Mouse (Mus musculus): Measurements from ENCODE around the gene Dnaic2.

Gene Dnaic2

DNA sequence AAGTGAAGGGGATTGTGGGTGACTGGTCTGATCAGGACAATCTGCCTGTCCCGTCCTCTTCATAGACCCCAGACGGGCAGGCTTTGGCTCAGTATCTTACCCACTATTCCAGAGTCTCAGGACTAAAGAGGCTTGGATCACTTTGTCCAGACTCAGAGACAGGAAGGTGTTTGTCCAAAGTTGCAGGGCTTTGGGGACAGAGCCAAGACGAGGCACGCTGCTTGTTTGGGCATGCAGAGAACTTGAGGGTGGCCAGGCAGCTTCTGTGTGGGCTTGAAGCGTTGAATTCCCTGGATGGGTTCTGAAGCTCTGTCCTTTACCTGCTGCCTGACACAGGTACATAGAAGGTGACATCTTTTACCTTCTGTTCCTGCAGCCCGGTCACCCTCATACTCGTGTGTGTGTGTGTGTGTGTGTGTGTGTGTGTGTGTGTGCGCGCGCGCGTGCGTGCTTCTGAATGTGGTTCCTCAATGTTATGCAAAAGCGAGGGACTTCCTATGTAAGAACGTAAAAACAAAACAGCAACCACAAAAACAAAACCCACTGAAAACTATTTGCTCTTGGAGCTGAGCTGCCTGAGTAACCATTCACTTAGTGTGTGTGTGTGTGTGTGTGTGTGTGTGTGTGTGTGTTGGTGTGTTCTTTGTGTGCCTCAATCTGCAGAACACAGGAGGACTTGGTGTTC, 24.8 kb upstream of the Dnaic2 start:
- DNase-seq, result no peak

DNA sequence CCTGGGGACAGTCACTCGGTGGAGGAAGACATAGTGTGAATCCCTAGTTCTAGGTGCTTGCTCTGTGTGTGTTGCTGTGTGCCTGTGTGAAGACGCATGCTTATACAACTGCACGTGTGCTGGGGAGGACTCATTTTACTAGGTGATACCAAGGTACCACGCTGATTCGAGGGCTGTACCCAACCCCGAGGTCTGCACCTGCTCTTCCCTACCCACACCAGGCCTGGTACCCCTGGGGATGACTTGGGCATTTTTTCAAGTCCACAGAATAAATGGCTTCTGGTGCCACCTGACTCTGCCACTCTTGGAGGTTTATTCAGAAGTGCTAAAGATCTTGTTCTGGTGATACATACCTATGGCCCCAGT, 24.2 kb upstream of the Dnaic2 start:
- DNase-seq, result no peak

DNA sequence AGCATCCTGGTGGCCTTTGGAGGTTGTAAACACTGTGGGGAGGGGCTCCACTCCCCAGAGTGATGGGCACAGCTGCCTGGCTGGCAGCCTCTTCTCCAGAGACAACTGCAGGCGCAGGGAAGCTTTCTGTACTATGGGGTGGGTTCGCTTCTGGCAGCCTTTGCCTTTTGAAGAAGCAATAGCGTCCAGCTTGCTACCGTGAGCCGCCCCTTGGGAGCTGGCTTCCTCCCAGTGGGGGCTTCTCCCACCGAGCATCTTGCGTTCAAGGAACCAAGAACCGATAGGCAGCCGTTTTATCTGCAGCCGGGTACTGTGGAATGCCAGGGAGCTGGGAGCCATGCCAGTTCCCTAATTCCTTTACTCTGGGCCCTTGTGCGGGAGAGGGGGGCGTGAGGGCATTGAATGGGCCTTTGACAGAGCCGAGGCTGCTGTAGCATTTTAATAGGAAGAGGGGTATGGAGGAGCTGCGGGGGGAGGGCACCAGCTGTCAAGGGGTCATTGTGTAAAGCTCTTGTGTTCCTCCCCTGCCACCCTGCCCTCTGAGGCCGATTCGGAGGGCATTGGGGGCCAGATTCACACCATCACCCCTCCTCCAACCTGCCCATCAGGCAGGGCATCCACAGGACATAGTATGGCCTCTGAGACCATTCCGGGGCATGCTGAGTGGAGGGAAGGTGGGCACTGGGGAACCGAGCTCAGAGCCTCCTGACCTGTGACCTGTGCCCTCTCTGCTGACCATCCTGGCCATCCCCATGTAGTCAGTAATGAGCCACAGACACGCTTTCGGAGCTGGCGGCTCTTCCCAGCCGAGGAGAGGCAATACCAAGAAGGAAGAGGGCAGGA, 22.9 kb upstream of the Dnaic2 start:
- DNase-seq, result peak; percentile 40 to 64

DNA sequence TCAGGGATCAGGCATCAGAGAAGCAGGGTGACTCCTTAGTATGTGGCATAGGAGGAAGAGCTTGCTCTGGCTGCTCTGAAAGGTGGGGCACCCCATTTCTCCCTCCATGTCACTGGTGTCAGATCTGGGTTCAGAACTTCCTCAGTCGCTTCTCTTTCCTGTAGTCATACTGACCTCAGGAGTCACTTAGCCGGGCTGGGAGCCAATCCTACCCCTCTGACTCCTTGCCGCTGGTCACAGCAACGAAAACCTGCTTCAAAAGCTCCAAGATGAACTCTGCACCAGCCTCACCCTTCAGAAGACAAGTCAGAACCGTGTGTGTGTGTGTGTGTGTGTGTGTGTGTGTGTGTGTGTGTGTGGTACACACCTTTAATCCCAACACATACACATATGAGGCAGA, 20.9 kb upstream of the Dnaic2 start:
- DNase-seq, result no peak

DNA sequence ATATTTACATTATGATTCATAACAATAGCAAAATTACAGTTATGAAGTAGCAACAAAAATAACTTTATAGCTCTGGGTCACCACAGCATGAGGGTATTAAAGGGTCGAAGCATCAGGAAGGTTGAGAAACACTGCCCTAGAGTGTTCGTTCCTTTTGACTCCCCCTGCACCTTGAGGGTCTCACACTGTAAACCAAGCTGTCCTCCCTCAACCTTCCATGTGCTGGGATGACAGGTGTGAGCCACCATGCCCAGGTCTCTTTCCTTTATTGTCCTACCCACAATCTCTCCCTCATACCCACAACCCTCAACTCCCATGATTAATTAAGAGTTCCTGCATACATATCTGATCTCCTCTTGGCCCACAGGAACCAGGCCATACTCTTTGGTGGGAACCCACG, 15.8 kb upstream of the Dnaic2 start:
- DNase-seq, result no peak

DNA sequence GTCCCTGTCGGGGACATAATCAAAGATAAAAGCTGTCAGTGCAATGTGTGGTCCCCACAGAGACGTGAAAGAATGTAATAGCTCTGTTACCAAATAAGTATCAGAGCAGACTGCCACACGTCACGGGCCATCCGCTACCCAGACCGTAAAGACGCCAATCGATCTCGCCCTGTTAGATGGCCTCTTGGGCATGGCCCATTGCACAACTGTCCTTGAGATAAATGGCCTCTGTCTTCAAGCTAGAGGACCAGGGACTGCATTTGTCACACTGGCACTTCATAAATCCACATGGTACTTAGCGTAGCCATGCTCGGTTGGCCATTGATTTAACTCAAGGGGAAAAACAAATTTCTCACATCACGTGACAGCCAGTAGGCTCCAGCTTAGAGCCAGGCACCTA, 15.3 kb upstream of the Dnaic2 start:
- no peak for DNase-seq

DNA sequence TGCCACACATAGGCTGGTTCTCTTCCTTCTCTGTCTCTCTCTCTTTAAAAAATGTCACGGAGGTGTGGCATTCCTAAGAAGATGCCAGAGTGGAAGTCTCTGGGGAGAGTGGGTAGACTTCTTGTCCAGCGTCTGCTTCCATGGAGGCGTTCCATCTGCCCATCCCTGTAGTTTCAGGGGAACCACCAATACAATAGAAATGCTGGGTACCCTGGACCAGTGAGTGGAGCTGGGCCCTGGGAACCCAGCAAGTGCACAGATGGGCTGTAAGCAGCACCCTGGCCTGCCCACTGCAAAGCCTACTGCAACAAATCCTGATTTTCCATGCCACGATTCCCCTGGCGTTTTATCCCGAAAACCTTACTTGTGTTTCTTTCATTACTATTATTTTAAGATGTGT, 12.7 kb upstream of the Dnaic2 start:
- DNase-seq, result peak; percentile 35 to 55

DNA sequence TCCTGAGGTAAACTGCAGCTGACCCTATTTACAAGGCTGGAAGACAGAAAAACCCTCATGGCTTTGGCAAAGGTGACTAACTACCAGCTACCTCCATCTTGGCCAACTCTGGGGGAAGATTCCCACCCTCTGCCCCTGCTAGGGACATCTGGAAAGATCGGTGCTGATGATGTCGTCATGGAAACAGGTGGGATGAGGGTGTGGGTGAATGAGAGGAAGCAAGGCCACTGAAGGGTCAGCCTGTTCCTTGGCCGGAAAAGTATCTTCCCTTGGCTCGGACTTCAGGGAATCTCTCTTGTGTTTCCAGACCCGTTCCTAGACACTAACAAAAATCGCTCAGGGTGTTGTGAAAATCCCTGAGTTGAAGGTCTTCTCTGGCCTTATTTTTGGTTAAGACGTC, 11.7 kb upstream of the Dnaic2 start:
- DNase-seq, result peak in 1 of 2 experiments; percentile 9

DNA sequence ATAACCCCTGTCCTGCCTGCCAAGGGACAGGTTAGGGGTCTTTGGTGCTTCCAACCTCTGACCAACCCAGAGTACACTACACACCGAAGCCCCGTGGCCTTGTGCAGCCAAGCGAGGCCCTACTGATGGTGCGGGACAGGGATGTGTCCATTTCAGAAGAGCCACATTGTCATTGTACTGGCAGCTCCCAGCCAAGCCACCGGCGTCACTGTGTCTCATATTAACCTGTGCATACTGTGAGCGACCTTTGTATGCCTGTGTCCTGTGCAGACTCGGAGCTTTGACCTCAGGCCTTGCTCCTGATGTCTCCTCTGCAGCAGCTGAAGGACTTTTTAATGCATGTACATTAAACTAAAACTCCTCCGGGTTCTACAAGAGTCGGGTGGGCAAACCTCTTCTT, 6.7 kb upstream of the Dnaic2 start:
- DNase-seq, result no peak

DNA sequence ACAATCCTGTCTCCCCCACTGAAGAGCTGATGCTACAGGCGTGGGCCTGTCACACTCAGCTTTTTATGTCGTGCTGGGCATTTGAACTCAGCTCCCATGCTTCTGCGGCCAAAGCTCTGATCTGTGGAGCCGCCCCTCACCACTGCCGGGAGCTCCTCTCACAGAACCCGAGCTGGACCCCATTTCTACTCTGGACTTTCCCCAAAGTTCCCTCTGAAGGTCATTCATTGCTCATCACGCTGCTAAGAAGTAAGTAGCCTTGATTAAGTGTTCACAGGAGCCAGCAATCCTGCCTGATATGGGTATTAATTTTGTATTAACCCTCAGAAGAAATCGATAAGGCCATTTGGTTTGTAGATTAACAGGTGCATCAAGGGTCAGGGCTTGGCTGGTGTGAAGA, 4.8 kb upstream of the Dnaic2 start:
- DNase-seq, result no peak

DNA sequence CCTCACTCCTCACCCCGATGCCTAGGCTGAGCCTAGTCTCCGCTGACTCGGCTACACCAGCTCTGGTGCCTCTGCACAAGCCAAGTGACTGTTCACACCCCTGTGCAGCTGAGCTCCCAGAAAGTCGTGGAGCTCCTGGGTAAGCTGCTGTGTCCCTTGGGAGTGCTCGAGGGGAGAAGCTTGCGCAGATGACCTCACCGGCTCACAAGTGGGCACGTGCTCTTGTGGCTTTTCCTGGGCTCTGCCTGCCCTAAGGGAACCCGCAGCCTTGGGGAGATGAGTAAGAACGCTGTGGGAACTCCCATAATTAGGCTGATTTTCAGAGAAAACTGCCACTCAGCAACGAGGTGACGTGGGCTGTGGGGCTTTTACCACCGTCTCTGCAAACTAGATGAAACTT, 4.2 kb upstream of the Dnaic2 start:
- no peak for DNase-seq

DNA sequence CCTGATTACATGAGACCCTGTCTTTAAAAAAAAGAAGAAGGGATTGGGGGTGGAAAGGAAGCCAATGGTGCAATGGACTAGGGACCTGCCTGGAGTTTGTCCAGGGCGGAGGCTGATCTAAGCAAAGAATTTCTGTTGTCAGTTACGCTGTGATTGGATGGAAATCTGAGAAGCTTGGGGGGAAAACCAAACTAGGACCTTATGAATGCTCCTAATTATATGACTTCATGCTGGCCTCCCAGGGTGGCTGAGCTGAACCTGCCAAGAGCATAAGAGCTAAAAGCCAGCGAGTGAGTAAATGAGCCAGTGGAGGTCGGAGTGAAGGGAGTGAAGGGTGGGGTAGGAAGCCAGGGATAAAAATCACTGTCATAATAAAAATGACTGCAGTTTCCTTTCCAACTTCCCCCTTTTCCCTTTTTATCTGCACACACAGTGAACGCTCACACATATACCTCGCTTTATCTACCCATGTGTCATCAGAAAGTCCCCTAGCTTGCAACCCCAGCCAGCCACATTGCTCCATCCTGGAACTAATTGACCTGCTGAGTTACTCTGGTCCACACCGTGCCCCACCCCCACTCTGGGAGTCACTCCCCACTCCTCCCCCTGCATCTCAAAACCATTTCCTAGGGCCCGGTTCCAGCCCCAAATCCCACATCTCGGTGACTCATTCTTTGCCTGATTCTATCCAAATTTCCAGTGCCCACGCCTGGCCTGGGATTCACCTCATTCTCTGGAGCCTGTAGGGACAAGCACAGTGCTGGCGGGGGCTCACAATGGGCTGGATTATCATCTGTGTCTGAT, 2.2 kb upstream of the Dnaic2 start:
- DNase-seq, result peak; percentile 46 to 73

DNA sequence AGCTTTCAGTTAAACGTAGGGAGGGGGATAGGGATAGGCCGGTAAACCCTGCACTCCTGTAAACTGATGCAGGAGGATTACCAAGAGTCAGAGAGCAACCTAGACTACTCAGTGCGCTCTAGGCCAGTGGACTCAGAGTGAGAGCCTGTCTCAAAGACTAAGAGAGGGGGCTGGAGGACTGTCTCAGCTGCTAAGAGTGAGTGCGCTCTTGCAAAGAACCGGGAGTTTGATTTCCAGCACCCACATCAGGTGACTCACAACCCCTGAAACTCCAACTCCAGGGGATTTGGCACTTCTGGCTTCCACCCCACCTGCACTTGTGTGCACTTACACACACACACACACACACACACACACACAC, 598 bp downstream of the Dnaic2 start:
- no peak for DNase-seq

DNA sequence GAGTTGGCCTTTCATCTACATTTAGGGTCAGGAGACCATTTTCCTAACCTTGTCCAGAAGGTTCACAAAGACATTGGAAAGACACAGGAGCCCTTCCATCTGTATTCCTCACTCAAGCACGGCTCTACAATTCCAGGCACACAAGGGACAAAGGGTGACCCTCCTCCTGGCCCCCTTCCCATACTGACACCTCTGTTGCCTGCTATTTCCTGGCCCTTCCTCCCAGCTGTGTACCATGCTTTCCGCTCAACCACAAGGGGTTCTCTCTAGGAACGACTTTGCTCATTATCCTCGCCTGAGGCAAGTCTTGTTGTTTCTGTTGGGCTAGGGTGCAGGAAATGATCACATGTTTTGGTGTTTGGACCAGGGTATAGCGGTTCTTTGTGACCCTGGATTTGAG, 1.1 kb downstream of the Dnaic2 start:
- no peak for DNase-seq

DNA sequence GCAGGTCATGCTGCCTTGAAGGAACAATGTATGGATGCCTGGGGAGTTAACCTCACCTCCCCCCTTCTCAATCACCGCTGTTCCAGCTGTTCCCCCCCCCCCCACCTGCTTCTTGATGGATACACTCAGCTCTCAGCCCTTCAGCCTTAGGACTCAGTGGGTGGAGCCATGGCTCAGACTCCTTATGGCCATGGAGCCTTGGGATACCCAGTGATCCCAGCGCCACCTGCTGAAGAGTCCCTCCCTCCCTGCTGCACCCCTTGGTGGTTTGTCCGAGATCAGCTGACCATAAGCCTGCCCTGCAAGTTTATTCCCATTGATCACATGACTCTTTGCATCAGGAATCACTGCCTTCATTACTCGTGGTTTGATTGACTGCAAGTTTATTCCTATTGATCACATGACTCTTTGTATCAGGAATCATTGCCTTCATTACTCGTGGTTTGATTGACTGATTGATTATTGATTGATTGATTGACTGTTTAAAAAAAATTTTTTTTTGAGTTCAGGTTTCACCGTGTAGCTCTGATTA, 2.7 kb downstream of the Dnaic2 start:
- DNase-seq, result no peak

DNA sequence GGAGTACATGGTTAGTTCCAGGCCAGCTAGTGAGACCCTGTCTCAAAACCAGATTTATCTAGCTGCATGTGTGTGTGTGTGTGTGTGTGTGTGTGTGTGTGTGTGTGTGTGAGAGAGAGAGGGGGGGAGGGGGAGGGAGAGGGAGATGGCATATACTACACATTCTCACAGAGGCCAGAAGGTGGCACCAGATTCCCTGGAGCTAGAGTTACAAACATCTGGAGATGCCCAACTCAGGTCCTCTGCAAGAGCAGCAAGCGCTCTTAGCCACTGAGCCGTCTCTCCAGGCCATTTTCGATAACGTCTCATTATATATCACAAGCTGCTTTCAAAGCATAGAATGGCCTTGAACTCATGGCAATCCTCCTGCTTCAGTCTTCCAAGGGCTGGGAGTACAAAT, 4.5 kb downstream of the Dnaic2 start:
- DNase-seq, result no peak

DNA sequence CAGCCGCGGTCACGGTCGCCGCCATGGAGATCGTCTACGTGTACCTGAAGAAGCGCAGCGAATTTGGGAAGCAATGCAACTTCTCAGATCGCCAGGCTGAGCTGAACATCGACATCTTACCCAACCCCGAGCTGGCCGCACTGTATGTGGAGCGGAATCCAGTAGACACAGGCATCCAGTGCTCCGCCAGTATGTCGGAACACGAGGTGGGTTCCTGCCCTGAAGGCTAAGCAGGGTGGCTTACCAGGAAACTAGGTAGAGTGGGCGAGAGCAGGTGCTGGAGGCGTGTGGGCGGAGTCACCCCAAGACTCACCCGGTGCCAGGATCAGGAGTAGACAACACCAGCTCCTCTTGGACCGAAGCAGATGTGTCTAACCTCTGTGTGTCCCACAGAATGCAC, 5.7 kb downstream of the Dnaic2 start:
- DNase-seq, result no peak

DNA sequence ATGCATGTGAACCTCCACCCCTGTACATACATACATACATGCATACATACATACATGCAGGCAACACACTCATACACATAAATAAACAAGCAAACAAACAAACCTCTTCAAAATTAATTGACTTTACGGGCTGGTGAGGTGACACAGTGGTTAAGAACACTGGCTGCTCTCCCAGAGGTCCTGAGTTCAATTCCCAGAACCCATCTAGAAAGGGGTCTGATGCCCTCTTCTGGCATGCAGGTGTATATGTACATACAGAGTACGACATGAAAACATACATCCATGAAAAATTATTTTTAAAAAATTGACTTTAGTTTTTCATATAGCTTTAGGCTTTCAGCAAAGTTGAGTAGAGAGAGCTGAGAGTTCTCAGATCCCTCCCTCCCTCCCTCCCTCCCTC, 8.9 kb downstream of the Dnaic2 start:
- DNase-seq, result no peak

DNA sequence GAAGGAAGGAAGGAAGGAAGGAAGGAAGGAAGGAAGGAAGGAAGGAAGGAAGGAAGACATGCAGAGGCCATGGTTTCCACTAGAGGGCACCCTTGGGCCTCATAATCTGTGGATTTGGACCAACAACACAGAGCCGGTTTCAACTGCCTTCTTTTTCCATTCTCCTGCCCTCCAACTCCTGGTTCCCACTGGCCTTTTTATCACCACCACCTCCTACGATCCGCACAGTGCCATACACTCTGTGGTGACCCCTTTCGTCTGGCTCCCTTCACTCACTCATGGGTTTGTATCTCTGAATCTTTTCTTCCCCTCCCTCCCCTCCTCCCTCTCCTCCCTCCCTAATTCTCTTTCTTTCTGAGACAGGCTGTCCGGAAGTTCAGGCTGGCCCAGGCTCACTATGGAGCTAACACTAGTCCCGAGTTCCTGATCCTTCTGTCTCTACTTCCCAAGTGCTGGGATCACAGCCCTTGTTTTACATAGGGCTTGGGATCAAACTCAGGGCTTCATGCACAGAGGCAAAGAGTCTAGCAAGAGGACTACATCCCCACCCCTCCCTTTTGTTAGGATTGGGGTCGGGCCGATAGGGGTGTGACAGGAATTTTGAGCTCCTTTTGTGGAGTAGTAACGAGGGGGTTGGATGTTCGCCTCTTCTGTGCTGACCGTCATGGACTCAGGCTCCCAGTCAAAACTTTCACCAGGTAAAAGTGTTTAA, 9.9 kb downstream of the Dnaic2 start:
- DNase-seq, result peak; percentile 76 to 85

DNA sequence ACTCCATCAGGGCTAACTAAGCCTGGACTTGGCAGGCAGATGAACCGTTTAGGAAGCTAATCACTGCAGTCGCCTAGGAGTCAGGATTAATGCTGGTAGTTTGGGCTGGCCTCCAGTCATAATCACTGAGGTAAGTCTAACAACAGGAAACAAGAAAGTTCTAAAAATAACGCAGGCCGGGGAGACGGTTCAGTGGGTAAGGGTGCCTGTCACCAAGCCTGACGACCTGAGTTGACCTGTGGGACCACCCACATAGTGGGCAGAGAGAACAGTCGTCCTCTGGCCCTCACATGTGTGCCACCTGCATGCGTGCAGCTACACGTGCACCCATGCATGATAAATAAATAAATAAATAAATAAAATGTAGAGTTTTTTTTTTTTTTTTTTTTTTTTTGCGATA, 13.4 kb downstream of the Dnaic2 start:
- no peak for DNase-seq

DNA sequence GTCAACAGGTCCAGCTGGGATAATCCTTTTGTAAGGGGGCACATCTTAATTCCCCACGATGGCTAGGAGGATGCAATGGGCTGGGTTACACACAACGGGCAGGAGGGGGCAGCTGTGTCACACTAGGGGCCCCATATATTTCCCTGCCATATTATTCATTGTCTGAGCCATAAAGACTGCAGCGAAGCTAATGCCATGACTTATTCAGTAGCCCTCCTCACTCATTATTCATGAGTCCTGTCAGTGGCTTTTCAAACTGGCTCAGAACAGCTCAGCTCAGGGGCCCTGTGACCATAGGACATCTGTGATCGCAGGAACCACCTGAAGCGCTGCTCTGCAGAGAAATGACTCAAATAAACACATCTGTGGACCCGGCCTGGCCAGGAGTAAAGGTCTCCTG, 14.2 kb downstream of the Dnaic2 start:
- no peak for DNase-seq

DNA sequence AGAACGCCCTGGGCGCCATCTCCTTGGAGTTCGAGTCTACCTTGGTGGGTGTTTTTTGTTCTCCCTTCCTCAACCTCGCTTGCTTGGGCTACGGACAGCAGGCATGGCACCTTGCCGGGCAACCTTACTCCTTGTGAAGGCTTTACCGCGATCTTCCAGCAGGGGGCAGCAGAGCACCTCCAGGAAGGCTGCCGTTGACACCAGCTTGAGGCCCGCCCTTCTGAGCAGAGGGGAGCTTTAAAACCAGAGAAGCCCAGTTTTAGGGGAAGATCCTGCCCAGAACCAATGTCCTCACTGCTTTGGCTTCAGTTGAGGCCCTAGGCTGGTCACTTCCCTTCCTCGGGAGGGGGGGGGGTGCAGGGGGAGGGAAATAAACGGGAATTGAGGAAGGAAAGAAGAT, 17.9 kb downstream of the Dnaic2 start:
- peak; percentile 98 for DNase-seq

DNA sequence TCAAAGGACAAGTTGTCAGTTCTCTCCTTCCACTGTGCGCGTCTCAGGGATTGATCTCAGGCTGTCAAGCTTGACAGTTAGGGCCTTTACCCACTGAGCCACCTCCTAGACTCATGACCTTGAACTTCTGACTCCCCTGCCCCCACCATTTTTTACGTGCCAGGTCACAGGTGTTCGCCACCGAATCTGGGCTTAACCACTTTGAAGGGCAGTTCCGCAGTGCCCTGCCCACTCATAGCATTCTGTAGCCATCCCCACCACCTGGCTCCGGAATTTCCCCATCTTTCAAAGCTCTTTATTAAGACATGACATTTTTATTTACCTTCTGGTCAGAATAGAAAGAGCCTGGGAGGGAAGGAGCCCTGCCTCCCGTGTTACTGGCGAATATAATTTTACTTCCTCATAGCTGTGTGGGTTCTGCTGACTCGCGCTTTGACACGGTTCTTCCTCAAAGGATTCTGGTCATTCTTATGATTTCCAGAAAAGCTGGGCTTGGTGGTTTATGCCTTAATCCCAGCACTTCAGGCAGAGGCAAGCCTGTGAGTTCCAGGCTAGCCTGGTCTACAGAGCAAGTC, 20.4 kb downstream of the Dnaic2 start:
- no peak for DNase-seq

Data from cerebellum, postnatal 25 days (tissue).